Comparison of ENCODE assay signal across 12 mouse cellular contexts in the genomic region with DNA sequence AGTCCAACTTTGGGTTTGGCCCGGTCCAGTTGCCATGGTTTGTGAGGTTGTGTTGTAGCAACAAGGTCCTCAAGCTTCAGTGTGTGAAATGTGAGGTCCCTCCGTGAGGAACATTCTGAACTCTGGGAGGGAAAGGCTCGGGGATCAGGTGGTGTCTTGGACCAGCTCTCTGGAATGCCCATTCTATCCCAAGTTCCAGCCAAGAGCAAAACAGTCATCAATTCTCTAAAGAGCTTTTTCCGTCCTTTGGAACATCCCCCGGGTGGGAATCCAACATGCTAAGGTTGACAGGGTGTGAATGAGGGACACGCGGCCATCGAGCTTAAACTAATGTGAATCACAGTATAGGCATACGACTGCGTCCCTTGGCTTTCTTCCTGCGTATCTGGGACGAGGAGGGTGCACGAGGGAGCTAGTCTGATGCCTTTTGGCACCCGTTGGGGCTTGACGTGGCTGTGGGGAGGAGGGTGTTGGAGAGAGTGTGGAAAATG.
DNase-seq lines count a peak whose midpoint lies in the region; ATAC-seq and TF ChIP-seq lines count a peak whose summit lies in the region.
"Had no signal": no experiment of that assay in that cellular context is flagged by ENCODE, and none has a peak within 500 bp of the region (broad histone marks: within the 10 kb centered on the region; RNA-seq: fewer than 3 reads in every experiment).

No protein-coding gene starts in this region.

- intact Hi-C loops in heart, postnatal 36 days (cut with DNase I): no loop called here

- no peak overlapping the region for H3K4me3 ChIP-seq in midbrain, embryonic 11.5 days (ENCODE audit: low read depth, low read length)
- H3K4me3 ChIP-seq in midbrain, postnatal 0 days (ENCODE audit: low read depth, low read length): no peak overlapping the region
- H3K4me3 ChIP-seq in stomach, postnatal 0 days (ENCODE audit: low read depth, low read length): no peak overlapping the region
- H3K4me3 ChIP-seq: forebrain, embryonic 12.5 days; kidney, embryonic 15.5 days had no signal

- DNase-seq in midbrain, embryonic 11.5 days (ENCODE audit: low spot score, missing footprints): peak; percentile 60
- no peak for DNase-seq in midbrain, postnatal 0 days (ENCODE audit: low spot score)
- peak; percentile 73 to 85 for DNase-seq in gastrocnemius, adult 8-10 months (ENCODE audit: low spot score in 2 of 2)
- peak; percentile 62 to 76 for DNase-seq in heart, postnatal 36 days
- DNase-seq in stomach, postnatal 0 days (ENCODE audit: low spot score): no peak
- DNase-seq in thymus, postnatal 4 days: no peak
- DNase-seq in embryo, embryonic 10 days (ENCODE audit: low spot score): no peak
- DNase-seq: adrenal gland, adult 8-10 months had no signal

- no peak for ATAC-seq in midbrain, embryonic 11.5 days (ENCODE audit: low FRiP score)
- ATAC-seq in midbrain, postnatal 0 days (ENCODE audit: low FRiP score): no peak
- ATAC-seq in stomach, postnatal 0 days (ENCODE audit: low FRiP score, low TSS enrichment): peak; percentile 26; the same call in 1 of the 2 replicates
- ATAC-seq: hindbrain, embryonic 16.5 days had no signal

- WGBS in midbrain, embryonic 11.5 days: 85% methylated on average over 15 of the region's 15 CpGs
- WGBS in midbrain, postnatal 0 days: 76% methylated on average over 15 of the region's 15 CpGs
- 77% methylated on average over 15 of the region's 15 CpGs for WGBS in stomach, postnatal 0 days

- H3K27me3 ChIP-seq in midbrain, embryonic 11.5 days (ENCODE audit: control insufficient read depth, insufficient read depth, low read length): no peaks in the 10 kb centered on the region
- H3K27me3 ChIP-seq in midbrain, postnatal 0 days (ENCODE audit: insufficient read depth, low read length): no peaks in the 10 kb centered on the region
- no peaks in the 10 kb centered on the region for H3K27me3 ChIP-seq in stomach, postnatal 0 days (ENCODE audit: control insufficient read depth, insufficient read depth, low read length)
- H3K27me3 ChIP-seq: CH12.LX; forebrain, embryonic 12.5 days; kidney, embryonic 15.5 days had no signal

- no peak for TF ChIP-seq EP300 in stomach, postnatal 0 days (optimal IDR thresholded peaks at IDR 0.05)

- H3K27ac ChIP-seq in midbrain, embryonic 11.5 days (ENCODE audit: low read depth, low read length): no peak overlapping the region
- no peak overlapping the region for H3K27ac ChIP-seq in midbrain, postnatal 0 days (ENCODE audit: low read depth, low read length)
- H3K27ac ChIP-seq in stomach, postnatal 0 days (replicated peaks): no peak overlapping the region
- H3K27ac ChIP-seq: forebrain, embryonic 12.5 days; kidney, embryonic 15.5 days had no signal

- no peak for TF ChIP-seq CTCF in midbrain, postnatal 0 days (IDR thresholded peaks at IDR 0.05)
- TF ChIP-seq CTCF in stomach, postnatal 0 days (IDR thresholded peaks at IDR 0.05; ENCODE audit: low read depth): no peak

- H3K9me3 ChIP-seq in midbrain, embryonic 11.5 days (ENCODE audit: control insufficient read depth, low read length): no peaks in the 10 kb centered on the region
- no peaks in the 10 kb centered on the region for H3K9me3 ChIP-seq in midbrain, postnatal 0 days (ENCODE audit: low read length)
- no peaks in the 10 kb centered on the region for H3K9me3 ChIP-seq in stomach, postnatal 0 days (ENCODE audit: control insufficient read depth, low read length)
- H3K9me3 ChIP-seq: forebrain, embryonic 12.5 days had no signal

- no peaks in the 10 kb centered on the region for H3K36me3 ChIP-seq in midbrain, embryonic 11.5 days (ENCODE audit: control insufficient read depth, insufficient read depth, low read length)
- no peaks in the 10 kb centered on the region for H3K36me3 ChIP-seq in midbrain, postnatal 0 days (ENCODE audit: insufficient read depth, low read length)
- H3K36me3 ChIP-seq in stomach, postnatal 0 days (ENCODE audit: control insufficient read depth, insufficient read depth, low read length): no peaks in the 10 kb centered on the region
- H3K36me3 ChIP-seq: forebrain, embryonic 12.5 days; kidney, embryonic 15.5 days had no signal

- no peak overlapping the region for H3K9ac ChIP-seq in midbrain, embryonic 11.5 days (ENCODE audit: low read length)
- H3K9ac ChIP-seq in midbrain, postnatal 0 days (replicated peaks; ENCODE audit: low read length, poor library complexity, severe bottlenecking): no peak overlapping the region
- no peak overlapping the region for H3K9ac ChIP-seq in stomach, postnatal 0 days (ENCODE audit: low read length)
- H3K9ac ChIP-seq: forebrain, embryonic 12.5 days; kidney, embryonic 15.5 days had no signal

- no peaks in the 10 kb centered on the region for H3K4me1 ChIP-seq in midbrain, embryonic 11.5 days (ENCODE audit: control insufficient read depth, insufficient read depth, low read length)
- H3K4me1 ChIP-seq in midbrain, postnatal 0 days (ENCODE audit: insufficient read depth, low read length): no peaks in the 10 kb centered on the region
- H3K4me1 ChIP-seq in stomach, postnatal 0 days (replicated peaks; ENCODE audit: control insufficient read depth, insufficient read depth): no peaks in the 10 kb centered on the region
- H3K4me1 ChIP-seq: forebrain, embryonic 12.5 days; kidney, embryonic 15.5 days had no signal

- no peak overlapping the region for H3K4me2 ChIP-seq in midbrain, embryonic 11.5 days
- H3K4me2 ChIP-seq in midbrain, postnatal 0 days (ENCODE audit: low read depth, low read length, poor library complexity, severe bottlenecking): no peak overlapping the region
- no peak overlapping the region for H3K4me2 ChIP-seq in stomach, postnatal 0 days (replicated peaks; ENCODE audit: low read depth)
- H3K4me2 ChIP-seq: forebrain, embryonic 12.5 days; kidney, embryonic 15.5 days had no signal

Comparison
In these comparisons a context has a peak if more than half of its experiments do, and no peak if none do; other contexts are left out.
1. DNase-seq: peak in midbrain, embryonic 11.5 days (single experiment), gastrocnemius, adult 8-10 months (2 of 2) and heart, postnatal 36 days (2 of 2); none in midbrain, postnatal 0 days (single experiment), stomach, postnatal 0 days (single experiment), thymus, postnatal 4 days (single experiment) and embryo, embryonic 10 days (single experiment).